Mouse (Mus musculus): Measurements from ENCODE around the gene Ssh1. TPM values are rescaled to one million over a fixed set of nuclear protein-coding genes. Genes with fewer than 3 reads are reported as not detected.

The Ssh1 gene
- total RNA-seq, 2 experiments from 2014 or later, result 22.9 to 27.6 TPM

- no peak for DNase-seq (ENCODE audit: extremely low spot score in 1 of 2, low spot score in 1 of 2)
Observed at GRCm38 (mm10) chr5:113902017-113902416, 91.7 kb downstream of the Ssh1 start.

GRCm38 (mm10) chr5:113901074-113901571 is 92.6 kb downstream of the Ssh1 start:
- DNase-seq (ENCODE audit: extremely low spot score in 1 of 2, low spot score in 1 of 2), result no peak

GRCm38 (mm10) chr5:113899543-113899942 is 94.2 kb downstream of the Ssh1 start:
- DNase-seq (ENCODE audit: extremely low spot score in 1 of 2, low spot score in 1 of 2), result no peak

GRCm38 (mm10) chr5:113892005-113892404 is 101.7 kb downstream of the Ssh1 start:
- no peak for DNase-seq (ENCODE audit: extremely low spot score in 1 of 2, low spot score in 1 of 2)

GRCm38 (mm10) chr5:113890874-113891273 is 102.8 kb downstream of the Ssh1 start:
- no peak for DNase-seq (ENCODE audit: extremely low spot score in 1 of 2, low spot score in 1 of 2)

GRCm38 (mm10) chr5:113889912-113890311 is 103.8 kb downstream of the Ssh1 start:
- no peak for DNase-seq (ENCODE audit: extremely low spot score in 1 of 2, low spot score in 1 of 2)

- DNase-seq (ENCODE audit: extremely low spot score in 1 of 2, low spot score in 1 of 2), result no peak
Observed at GRCm38 (mm10) chr5:113889181-113889906, 104.3 kb downstream of the Ssh1 start.

- no peak for DNase-seq (ENCODE audit: extremely low spot score in 1 of 2, low spot score in 1 of 2)
Observed at GRCm38 (mm10) chr5:113888186-113888795, 105.4 kb downstream of the Ssh1 start.

- no peak for DNase-seq (ENCODE audit: extremely low spot score in 1 of 2, low spot score in 1 of 2)
Observed at GRCm38 (mm10) chr5:113887132-113887531, 106.6 kb downstream of the Ssh1 start.

Other genes with a start within 250 kb of the Ssh1 start
- gene Sart3, start 221.4 kb downstream of the Ssh1 start, total RNA-seq (2021), result 10 to 100 TPM; 41.0 to 47.6 TPM
- 100 to 1,000 TPM; 115 to 126 TPM for gene Iscu, start 221.1 kb downstream of the Ssh1 start, total RNA-seq (2021)
- 10 to 100 TPM; 18.4 to 23.9 TPM for gene Tmem119, start 193.4 kb downstream of the Ssh1 start, total RNA-seq (2021)
- gene Selplg, start 161.2 kb downstream of the Ssh1 start, total RNA-seq (2021), result 10 to 100 TPM; 29.3 to 33.5 TPM
- 10 to 100 TPM; 82.7 to 91.6 TPM for gene Coro1c, start 85.1 kb downstream of the Ssh1 start, total RNA-seq (2021)
- not detected for gene Dao, start 9.8 kb upstream of the Ssh1 start, total RNA-seq (2021)
- gene Usp30, start 71.6 kb upstream of the Ssh1 start, total RNA-seq (2021), result 10 to 100 TPM; 35.5 to 40.0 TPM
- gene Svop, start 97.7 kb upstream of the Ssh1 start, total RNA-seq (2021), result 100 to 1,000 TPM; 169 to 187 TPM
- 1 to 10 TPM; 3.8 to 4.2 TPM for gene Alkbh2, start 134.3 kb upstream of the Ssh1 start, total RNA-seq (2021)
- 1 to 10 TPM; 3.4 to 3.5 TPM for gene Ung, start 136.5 kb upstream of the Ssh1 start, total RNA-seq (2021)
- gene Acacb, start 152.6 kb upstream of the Ssh1 start, total RNA-seq (2021), result 1 to 10 TPM; 6.1 to 6.5 TPM

Data from layer of hippocampus, postnatal 25 days (tissue).